Mouse (Mus musculus) C2C12 (cell line): ENCODE results near the gene Paqr7.
"Not testable (repeated sequence)": the region's sequence is repeated elsewhere in the genome, so short reads cannot be mapped to it uniquely, and the experiment has no call there.

Source experiments
- CTCF ChIP-seq: IDR thresholded peaks from one replicate; pipeline ENCODE4 v1.5.1; 2011; ENCODE audit not compliant: control insufficient read depth, insufficient read depth, insufficient read length
- USF1 ChIP-seq: IDR thresholded peaks from one replicate; pipeline ENCODE4 v1.6.1; 2011; ENCODE audit warnings: low read depth, mild to moderate bottlenecking, control low read depth, moderate library complexity

DNA sequence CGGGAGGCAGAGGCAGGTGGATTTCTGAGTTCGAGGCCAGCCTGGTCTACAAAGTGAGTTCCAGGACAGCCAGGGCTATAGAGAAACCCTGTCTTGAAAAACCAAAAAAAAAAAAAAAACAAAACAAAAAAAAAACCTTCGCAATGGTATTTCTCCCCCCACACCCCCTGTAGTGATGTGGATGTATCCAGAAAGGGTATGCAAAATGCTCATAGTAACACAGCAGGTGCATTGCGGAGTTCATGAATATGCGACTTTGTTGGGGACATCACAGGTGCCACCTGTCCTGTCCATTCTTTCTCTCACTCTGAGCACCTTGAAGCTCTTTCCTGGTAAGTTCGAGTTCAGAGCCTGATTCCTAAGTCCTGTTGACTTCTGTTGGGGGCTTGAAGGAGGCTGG lies 2.3 kb upstream of the Paqr7 start:
- not testable (repeated sequence) for TF ChIP-seq CTCF, USF1
